Mouse (Mus musculus): ENCODE measurements around the gene Mllt3.

Gene Mllt3

DNA sequence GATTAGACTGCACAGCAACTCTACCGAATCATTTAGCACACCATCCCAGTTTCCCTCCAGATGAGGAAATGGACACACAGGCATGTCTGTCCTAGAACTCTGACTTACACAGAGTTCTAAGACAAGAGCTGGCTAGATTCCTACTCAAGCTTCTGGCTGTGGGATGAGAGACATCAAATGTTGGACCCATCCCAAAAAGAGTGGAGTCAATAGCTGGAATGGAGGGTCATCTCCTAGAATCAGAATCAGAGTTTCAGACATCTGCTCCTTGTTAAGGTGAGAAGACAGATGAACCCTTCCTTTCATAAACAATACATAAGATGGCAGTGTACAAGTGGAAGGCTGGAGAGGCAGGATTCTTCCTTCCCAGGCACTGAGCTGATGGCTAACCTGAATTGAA lies 214.9 kb downstream of the Mllt3 start:
- peak; percentile 35 for DNase-seq

DNA sequence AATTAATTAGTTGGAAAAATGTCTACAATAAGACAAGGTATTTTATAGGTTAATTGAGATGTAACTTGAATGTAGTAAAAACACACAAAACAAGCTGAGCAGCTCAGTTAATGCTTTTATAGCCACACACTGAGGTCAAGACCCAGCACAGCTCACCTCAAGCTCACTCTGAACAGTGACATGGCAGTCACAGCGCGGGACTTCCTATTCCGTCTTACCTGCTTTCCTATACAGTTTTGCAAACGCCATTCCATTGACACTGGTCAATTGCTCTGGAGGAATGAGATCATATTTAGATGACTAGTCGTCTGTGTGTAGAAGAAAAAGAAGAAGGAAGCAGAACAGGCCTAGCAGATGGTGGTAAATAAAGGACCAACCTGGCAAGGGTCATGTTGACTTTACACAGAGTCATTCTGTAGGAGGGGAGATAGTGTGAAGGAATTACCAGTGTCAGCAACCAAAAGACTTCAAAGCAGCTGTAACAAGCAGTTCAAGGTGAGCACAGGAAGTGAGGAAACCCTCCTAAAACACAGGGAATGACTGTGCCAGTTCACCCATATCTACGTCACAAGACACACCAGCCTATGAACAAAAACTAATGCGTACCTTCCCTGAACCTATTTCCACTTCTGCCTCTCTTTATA lies 217.6 kb downstream of the Mllt3 start:
- DNase-seq = no peak

DNA sequence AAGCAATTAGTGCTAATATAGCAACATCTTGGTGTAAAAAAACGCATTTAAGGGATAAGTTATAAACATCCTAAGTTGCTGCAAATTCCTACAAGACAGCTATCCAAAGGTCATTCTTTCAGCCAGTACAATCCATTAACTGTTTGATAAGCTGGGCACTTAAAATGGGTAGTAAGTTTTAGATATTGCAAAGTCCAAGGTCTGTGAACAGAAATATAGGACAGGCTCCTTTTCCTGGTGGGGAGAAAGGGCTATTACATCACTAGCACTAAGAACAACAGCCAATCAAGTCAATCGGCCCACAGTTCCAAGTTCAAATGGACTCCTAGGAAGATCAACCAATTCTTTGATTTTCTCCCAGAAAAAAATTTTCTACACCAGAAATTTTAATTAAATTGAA lies 221.3 kb downstream of the Mllt3 start:
- no peak for DNase-seq

DNA sequence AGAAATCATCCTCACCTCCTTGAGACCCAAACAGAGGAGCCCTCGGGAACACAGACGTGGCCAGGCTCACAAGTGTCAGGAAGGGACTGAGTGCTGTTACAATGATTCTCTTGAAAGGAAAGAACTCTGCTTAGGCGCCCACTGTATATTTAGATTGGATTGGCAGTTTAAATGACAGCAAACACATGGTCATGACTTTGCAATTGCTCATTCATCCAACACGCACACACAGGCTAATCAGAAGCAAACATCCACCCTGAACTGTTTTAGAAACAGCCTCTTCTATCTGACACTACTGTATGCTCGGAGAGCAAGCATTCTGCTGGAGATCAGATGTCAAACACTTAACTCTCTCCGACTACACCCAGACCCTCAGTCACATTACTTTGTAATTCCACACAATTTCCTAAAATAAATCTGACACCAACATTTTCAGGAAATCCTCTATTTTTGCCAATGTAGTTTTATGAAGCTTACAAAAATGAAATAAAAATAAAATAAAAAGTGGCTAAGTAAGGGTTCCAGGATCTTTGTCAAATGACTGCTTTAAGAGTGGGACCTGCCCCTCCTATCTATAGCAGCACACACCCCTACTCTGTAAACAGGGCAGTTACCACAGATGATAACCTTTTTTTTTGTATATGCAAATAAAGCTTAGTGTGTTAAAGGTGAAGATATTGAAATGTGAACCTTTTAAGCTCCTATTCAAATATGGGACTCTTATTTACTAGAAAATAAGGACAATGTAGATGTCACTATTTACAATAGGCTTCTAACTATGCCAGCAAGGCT lies 226.8 kb downstream of the Mllt3 start:
- DNase-seq = no peak

DNA sequence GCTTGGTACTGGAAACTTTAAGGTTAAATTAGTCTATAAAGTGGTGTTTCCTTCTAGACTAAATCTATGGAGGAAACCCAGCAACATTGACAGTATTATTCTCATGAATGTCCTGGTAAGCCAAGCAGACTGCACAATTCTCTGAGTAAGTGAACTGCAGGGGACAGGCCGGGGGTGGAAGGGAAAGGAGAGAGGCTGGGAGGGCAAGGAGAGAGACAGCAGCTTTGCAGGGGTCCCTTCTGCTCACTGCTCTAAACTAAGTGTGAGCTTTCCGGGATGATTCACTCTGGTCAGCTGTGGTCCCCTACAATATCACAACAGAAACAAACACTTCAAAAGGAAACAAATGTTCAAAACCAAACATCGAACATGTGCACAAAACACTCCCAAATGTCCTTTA lies 228.6 kb downstream of the Mllt3 start:
- no peak for DNase-seq

DNA sequence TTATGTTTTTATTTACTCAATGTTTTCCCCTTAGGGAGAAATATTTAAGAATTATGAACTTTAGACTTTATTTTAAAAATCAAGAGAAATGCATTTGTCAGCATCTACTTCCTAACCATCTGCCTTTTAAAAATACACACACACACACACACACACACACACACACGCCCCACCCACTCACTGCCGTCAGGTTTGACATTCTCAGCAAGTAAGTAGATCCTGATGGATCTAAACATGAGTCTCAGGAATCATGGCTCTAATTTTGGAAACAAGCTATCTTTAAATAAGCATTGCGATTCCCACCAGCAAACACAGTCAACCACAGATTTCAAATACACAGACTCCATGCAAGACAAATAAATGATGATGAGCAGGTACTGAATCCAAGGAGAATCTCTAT lies 229.9 kb downstream of the Mllt3 start:
- no peak for DNase-seq

DNA sequence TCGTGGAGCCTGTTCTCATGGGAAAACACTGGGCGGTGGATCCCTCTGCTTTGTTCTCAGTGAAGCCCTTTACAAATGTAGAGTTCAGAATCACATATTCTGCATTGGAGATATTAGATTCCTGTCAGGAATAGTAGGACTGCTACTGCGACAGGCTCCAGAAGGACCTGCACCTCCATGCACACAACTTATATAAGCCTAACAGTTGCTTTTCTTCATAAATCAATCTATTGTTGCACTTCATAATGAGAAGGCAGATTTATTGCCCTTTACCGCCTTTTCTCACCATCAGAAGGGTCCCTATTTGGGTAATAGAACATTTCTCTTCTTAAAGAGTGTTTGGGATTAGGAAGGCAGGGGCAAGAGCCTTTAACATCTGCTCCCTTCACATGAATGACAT lies 231.0 kb downstream of the Mllt3 start:
- no peak for DNase-seq

DNA sequence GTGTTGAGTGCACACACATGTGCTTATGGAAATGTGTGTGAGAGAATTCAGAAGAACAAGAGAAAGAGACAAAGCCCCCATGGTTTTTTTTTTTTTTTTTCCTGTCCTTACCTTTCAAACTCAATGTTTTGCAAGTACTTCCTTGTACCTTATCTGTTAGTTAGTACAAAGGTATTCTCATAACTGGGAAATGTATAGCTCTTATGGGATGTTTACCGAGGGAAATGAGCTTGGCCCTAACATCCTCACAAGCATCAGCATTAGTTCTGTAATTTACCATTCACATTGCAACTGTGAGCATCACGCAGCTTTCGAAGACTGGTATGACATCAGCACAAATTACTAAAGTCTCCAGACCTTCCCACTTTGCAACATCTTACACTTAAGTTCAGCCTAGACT lies 231.8 kb downstream of the Mllt3 start:
- DNase-seq = no peak

DNA sequence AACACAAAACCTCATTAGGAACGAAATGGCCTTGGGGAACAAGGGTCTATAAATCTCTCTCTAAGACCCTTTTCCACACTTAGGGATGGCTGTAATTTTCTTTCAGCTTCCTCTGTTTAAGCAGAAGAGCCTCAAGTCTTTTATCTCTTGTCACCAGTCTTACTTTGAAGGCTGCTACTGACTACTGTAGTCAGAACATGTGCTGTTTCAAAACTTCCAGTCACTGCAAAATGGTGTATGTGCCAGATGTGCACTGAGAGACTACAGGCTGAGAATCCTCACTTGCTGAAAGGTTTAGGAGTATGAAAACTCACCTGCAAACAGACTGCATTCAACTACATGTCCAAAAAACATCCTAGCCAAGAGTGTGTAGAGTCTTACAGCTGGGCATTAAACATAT lies 232.9 kb downstream of the Mllt3 start:
- no peak for DNase-seq

DNA sequence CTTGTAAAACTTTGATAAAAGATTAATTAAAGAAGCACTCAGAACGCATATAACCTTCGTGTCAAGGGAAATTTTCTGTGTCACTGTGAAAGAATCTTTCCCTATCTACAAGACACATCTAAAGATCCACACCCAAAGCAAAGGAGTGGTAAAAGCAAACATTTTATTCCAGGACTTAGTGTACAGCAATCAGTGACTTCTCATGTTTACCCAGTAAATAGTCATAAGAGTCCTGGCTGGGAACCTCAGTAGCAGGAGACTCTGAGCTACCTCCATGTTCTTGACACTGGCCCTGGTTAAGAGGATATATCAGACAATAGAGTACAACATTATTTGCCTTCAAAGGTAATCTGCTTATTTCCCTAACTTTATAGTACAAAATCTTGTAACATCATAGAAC lies 233.7 kb downstream of the Mllt3 start:
- no peak for DNase-seq

DNA sequence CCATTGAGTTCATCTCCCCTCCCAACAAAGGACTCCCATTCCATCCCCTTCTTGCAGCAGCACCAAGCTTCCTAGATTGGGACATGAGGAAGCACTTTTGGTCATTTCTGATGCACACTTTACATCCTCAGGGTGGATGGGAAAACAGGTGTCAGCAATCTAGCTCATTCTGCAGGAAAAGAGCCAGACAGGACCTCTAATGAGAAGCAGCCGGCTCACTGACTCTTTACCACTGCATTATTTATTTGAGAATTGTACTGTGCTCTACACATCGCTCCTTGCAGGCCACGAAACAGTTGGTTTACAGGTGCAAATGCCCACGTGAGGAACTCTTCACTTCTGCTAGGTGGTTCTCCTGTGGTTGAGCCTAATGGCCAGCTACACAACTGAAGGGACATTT lies 237.9 kb downstream of the Mllt3 start:
- DNase-seq = no peak

DNA sequence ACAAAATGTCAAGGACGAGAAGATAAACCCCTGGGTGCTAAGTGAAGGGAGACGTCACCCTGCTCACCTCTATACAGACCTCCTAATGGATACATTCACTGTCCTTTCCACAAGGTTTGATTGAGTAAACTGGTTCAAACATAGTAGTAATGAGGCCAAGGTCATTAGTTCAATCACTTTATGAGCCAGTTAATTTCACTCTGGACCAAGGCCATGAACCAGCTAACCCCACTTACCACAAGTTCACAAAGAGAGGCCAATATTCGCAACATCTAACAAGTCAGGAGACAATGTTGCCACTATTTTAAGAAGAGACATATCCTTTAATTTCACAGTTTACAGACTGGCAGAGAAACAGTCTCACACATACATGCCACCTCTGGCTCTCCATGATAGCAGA lies 238.9 kb downstream of the Mllt3 start:
- DNase-seq = no peak

DNA sequence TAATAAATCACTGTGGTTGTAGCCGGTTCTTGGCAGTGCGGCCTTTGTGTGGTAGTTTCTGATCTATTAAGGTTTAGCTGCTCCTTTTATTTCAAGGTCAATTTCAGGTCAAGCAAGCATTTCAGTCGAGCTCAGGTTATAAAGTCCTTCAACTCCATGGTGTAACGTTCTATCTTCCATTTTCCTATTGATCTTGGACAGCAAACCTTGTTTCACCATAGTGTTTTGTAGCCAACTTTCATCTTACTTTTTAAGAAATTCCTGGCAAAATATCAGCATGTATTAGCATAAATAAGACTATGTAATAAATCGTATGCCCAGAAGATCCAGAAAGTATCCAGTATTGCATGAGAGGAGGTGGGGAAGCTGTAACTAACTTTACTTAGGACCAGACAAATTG lies 240.7 kb downstream of the Mllt3 start:
- no peak for DNase-seq

DNA sequence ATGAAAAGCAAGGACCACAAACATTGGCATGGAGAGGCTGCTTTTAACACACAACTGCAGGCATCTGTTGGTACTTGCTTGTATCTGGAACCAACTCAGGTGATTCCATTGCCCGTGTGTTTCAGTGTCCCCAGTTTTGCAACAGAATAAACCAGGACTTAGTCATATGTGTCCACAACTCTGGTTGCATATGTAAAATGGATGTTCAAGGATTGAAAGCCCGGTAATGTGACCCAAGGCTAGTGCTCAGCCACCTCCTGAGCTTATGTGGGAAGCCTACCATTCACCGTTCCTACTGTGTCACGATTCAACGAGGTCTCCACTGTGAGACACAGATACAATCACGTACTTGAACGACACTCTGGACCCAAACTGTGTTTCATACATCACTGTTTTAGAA lies 243.7 kb downstream of the Mllt3 start:
- no peak for DNase-seq

DNA sequence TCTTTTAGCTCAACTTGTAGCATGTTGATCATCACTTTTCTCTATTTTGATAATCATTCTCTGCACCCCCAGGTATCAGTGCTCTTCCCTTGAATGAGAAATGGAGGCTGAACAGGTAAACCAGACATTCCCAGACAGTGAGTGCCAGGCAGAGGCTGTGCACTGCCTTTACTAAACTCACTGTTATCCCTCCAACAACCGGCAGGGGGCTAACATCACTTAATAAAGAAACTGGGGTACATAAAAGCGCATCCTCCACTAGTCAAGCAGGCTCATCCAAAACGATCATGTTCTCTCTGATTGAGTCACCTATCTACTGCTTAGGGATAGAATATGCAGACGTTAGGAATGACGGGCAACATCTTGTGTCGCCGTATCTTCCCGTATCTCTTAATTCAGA lies 244.5 kb downstream of the Mllt3 start:
- DNase-seq = peak; percentile 50

DNA sequence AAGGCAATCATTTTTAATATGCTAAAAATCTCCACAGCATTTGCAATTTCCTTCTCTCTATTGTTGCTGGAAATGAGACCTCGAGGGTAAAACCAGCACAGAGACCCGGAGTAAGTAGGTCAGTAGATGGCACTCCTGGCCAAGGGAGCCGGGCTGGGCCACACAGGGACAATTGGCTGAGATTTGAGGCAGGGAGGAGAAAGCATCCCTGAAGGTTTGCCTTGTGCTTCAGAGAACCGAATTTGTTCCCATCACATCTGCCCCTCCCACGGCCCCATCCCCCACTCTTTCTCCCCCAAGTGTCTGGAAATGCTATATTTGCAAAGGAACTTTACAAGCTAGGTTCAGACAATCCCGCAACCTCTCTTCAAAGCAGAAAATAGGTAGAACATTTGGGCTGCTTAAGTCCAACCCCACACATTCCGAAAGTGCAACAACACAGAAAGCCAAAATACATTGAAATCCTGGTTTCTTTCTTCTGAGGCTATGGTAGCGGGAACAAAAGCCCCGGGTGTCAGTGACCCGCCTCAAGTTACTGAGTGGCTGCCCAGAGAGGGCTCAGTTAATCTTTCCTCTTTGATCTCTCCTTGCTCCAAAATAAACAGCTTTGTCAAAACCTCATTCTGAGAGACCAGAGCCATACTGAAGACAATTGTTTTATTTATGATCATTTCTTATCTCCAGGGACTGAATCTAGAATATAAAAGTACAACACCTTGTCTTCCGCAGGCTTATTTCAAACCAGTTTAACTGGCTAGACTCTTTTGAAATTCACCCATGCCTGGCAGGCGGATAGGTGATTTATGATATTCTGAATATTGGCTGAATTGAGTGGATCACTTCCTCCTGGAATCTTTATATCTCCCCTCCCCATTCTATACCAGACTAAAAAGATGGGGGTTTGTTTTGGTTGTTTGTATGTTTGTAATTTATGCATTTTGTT lies 247.8 kb downstream of the Mllt3 start:
- DNase-seq = peak; percentile 81

DNA sequence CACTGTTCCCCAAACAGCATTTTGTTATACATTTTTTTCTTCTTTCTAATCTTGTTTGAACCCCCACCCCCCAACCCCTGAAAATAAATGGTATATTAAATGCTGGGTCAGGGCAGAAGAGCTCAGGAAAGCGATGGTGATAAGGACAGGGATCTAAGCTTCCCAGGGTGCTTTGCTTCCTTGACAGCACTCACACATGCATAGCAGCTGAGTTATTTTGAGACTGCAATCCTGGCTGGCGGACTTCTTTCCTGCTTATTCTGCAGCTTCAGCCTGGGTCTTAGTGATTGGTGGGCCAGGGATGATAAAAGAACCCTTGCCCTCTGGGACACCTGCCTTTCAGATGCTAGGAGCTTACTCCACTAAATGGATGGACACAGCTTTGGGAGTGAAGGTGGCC lies 249.4 kb downstream of the Mllt3 start:
- DNase-seq = no peak

DNA sequence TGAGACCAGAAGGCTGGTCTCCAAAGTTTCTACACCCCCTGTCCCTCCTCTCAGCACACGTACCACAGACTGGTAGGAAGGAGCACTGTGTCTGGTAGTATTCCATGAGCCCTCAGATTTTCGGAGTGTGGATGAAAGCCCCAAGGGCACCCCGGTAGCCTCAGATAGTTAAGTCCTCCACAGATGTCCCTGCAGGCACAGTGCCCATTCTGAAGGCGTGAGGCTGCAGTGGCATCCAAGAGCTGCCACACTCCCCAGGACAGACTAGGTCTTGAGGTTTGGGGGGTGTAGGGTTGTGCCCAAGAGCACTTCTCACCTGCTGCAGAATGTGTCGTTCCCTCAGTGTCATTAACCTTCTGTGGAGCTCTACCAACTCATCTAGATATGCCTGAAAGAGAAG lies 251.2 kb downstream of the Mllt3 start:
- DNase-seq = peak; percentile 55

DNA sequence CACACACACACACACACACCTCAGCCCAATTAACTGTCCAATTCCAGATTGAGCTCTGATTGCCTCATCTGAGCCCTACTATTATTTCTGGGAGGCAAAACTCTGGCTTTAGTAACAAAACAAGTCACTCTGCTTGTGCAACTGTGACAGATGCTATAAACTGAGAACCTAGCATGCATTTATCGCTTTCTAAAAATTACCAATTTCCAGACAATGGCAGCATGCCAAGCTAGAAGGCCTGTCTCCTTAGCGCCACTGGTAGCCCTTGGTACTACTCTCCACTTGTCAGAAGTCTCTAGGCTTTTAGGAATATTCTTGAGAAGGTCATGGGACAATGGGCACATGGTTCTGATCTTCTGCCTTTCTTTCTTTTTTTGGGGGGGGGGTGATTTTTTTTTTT lies 257.4 kb downstream of the Mllt3 start:
- no peak for DNase-seq

DNA sequence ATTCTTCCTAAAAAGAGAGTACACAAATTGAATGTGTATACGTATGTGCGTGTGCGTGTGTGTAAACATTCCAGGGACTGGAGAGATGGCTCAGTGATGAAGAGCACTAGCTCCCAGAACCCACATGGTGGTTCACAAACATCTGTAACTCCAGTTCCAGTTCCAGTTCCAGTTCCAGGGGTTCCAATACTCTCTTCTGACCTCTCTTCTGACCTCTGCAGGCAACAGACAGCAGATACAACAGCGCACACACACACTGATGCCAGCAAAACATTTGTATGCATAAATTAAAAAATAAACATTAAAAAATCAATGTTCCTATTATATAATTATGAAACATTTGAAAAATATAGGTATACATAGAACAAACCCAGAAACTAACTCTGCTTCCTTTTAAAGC lies 258.6 kb downstream of the Mllt3 start:
- no peak for DNase-seq

DNA sequence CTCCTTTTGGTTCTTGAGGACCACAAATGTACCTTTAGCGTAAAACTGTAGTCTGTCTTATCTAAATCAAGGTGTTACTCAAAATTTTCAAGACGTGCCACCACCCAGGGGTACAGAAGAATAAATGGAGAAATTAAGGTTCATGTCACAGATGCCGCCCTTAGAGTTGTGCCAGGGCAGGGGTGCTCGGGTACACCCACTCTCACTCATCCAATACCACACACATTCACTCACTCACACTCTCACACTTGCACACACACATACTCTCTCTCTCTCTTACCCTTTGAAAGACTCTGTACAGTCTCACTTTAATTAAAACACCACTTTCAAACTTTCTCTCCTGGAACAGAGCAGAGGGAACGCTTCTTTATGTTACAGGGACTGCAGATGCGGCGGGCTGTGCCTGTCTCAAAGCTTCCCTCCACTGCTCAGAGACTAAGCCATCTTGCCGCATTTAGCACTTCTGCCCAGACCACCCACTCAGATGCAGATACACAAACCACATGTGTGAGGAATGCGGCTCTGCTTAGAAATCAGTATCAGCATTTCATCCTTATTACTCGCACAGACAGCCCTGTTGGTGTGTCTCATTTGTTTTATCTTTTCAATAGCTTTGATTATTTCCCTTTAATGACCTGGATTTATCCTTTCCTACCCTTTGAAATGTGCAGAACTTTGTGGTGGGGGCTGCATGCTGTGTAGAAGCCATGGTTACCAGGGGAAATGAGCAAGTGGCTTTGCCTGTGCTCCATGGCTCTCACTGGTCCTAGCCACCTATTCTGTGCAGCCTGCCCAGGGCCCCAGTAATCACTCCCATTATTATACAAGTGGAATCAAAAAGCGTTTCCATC lies 265.2 kb downstream of the Mllt3 start:
- no peak for DNase-seq

DNA sequence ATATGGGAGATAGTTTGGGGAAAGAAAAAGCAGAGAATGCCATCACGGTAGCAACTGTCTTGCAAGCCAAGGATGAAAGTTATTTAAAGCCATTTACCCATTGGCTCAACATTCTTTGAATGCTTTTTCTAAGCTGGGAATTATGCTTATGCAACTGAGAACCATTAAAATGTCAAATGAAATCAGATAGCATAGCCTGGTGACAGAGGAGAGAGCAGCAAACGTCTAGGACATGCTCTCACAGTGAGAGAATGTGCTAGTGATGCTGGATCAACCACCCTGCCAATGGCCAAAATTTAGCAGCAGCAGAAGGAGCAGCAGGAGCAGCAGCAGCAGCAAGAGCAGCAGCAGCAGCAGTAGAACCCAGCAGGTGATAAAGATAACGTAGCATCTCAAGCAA lies 267.4 kb downstream of the Mllt3 start:
- DNase-seq = no peak

DNA sequence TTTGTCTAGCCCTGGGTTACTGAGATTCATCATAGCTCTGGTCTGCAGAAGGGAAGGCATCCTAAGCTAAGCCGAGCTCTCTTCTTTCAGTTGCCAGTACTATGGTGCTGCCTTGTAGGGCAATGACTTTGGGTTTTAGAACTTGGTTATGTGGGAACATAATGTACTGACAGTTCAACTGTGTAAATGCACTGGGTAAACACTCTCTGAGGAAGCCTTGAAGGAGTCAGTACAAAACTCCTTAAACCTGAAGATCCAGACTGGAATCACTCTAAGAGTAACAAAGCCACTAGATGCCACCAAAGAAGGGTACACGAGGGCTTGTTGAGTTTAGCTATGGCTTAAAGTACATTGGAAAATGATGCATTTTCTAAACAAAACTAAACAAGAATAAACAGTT lies 272.1 kb downstream of the Mllt3 start:
- no peak for DNase-seq
